Mouse (Mus musculus) c-Kit-positive CD71-positive TER-119-negative erythroid progenitor cells, embryonic 14.5 days (primary cell): Measurements from ENCODE around the gene Rbks.

Source experiments
- DNase-seq: peaks from one replicate; pipeline ENCODE4 v3.0.0-alpha.2; 2013; ENCODE audit warnings: low read depth

The Rbks gene

GRCm38 (mm10) chr5:31696971-31697643 is at the start of gene Rbks:
TSS of gene Rbks (minus strand) at chr5:31697627.
- no peak for DNase-seq

GRCm38 (mm10) chr5:31742521-31743031 is 45.1 kb upstream of the Rbks start:
- DNase-seq, result no peak

- no peak for DNase-seq
Measured at GRCm38 (mm10) chr5:31741931-31742330, 44.5 kb upstream of the Rbks start.

GRCm38 (mm10) chr5:31732644-31733338 is 35.4 kb upstream of the Rbks start:
- DNase-seq, result no peak

- no peak for DNase-seq
Measured at GRCm38 (mm10) chr5:31727456-31727855, 30.0 kb upstream of the Rbks start.

GRCm38 (mm10) chr5:31725885-31726284 is 28.5 kb upstream of the Rbks start:
- no peak for DNase-seq

GRCm38 (mm10) chr5:31724519-31724918 is 27.1 kb upstream of the Rbks start:
- no peak for DNase-seq

- DNase-seq, result no peak
Measured at GRCm38 (mm10) chr5:31715486-31716150, 18.2 kb upstream of the Rbks start.

GRCm38 (mm10) chr5:31713841-31714264 is 16.4 kb upstream of the Rbks start:
- DNase-seq, result no peak

GRCm38 (mm10) chr5:31713280-31713711 is 15.9 kb upstream of the Rbks start:
- DNase-seq, result no peak

- DNase-seq, result no peak
Measured at GRCm38 (mm10) chr5:31709389-31709788, 12.0 kb upstream of the Rbks start.

GRCm38 (mm10) chr5:31706826-31707225 is 9.4 kb upstream of the Rbks start:
- DNase-seq, result no peak

GRCm38 (mm10) chr5:31704971-31705370 is 7.5 kb upstream of the Rbks start:
- no peak for DNase-seq

GRCm38 (mm10) chr5:31699397-31699796 is 2.0 kb upstream of the Rbks start:
- no peak for DNase-seq

- DNase-seq, result no peak
Measured at GRCm38 (mm10) chr5:31698931-31699330, 1.5 kb upstream of the Rbks start.

- DNase-seq, result peak; percentile 91
Measured at GRCm38 (mm10) chr5:31698297-31698726, 885 bp upstream of the Rbks start.

GRCm38 (mm10) chr5:31697644-31698296 is 343 bp upstream of the Rbks start, which contains the start of gene Babam2:
TSS of gene Babam2 (plus strand) at chr5:31697684.
- peak; percentile 76 for DNase-seq

- DNase-seq, result no peak
Measured at GRCm38 (mm10) chr5:31693191-31693590, 4.2 kb downstream of the Rbks start.

GRCm38 (mm10) chr5:31687972-31688371 is 9.5 kb downstream of the Rbks start:
- no peak for DNase-seq

- peak; percentile 74 for DNase-seq
Measured at GRCm38 (mm10) chr5:31686040-31686439, 11.4 kb downstream of the Rbks start.

GRCm38 (mm10) chr5:31682305-31682704 is 15.1 kb downstream of the Rbks start:
- no peak for DNase-seq

GRCm38 (mm10) chr5:31680183-31680582 is 17.2 kb downstream of the Rbks start:
- DNase-seq, result no peak
